Mouse (Mus musculus) heart, adult 9 months (tissue): ENCODE results near the gene Tmem121.
A peak's percentile ranks its signal among the peaks of the same experiment; 100 is the strongest.
"Not testable (repeated sequence)": the region's sequence is repeated elsewhere in the genome, so short reads cannot be mapped to it uniquely, and the experiment has no call there.

Experiments
- DNase-seq, 2 experiments: peaks; one replicate each; pipeline ENCODE4 v3.0.0; 2022; ENCODE audit warnings: low spot score in 2 of 2

Gene Tmem121

DNA sequence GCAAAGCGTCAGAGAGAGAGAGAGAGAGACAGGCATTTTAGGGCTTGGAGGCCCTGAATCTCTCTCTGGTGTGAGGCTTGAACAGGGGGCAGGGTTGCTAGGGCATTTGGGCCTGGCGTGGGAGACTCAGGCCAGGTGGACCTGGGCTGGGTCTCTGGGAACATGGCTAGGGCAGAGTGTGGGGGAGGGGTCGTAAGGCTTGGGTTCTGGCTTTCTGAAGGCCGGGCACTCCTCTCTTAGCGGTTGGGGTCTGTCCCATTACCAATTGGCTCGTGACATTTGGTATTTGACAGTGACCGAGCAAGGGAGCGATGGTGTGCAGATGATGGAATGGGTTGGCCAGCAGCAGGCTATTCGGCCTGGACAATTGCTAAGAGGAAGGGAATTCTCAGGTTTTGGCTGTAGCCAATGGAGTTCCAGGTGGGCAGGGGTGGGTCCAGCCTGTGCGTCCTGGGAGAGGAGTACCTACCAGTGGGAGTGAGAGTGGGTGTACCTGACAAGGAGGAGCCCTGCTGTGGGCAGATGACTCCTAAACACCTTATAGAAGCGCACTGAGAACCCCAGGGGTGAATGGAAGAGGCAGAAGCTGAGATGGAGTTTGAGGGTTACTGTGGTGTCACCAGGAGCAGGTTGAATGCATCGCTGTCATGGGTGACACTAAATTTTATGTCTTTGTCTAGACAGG lies 738 bp downstream of the Tmem121 start:
- no peak for DNase-seq

DNA sequence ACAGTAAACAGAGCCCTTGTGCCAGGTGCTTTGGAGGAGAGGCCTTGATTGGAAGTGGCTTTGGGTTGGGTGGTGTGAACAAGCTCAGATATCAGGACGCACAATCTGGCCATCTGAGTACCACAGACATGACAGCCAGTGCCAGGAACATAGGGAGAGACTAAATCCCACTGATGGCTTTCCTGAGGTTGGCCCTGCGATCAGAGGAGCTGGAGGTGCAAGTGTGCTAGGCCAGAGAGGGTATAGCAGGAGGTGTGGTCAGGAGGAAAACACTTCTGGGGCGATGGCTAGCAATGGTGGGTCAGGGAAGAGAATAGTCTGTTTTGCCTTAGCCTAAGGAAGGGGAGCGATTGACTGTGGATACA lies 1.3 kb downstream of the Tmem121 start:
- DNase-seq = no peak

DNA sequence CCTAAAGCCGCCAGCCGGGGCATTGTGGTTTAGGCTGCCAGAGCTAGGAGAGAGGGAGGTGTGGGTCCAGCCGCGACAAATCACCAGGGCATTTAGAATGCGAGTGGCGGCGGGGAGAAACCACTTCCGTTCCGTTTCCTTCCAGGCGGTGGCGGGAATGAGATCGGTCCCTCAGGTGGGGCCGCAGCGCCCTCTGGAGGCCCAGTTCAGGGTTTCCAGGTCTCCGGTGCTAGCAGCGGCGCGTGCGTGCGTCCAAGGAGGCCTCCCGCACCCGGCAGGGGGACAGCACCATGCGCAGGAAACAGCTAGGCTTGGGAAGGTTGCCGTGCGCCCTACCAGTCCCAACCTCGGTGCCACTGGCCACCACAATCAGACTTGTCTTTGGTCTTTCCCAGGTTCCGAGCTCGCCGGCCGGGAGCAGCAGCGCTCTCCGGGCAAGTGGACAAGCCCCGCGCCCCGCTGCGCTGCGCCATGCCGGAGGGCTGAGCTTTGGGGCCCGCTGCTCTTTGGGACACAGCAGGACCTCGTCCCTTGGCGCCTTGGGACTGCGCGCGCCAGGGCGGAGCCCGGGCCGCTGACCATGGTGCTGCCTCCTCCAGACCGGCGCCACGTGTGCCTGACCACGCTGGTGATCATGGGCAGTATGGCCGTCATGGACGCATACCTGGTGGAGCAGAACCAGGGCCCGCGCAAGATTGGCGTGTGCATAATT lies 2.0 kb downstream of the Tmem121 start:
- peak; percentile 24 to 39 for DNase-seq

GRCm38 (mm10) chr12:113188349-113189055 lies 2.8 kb downstream of the Tmem121 start:
- no peak for DNase-seq

GRCm38 (mm10) chr12:113193423-113193822 lies 7.7 kb downstream of the Tmem121 start:
- DNase-seq = no peak

- not testable (repeated sequence) for DNase-seq
These were observed 13.4 kb downstream of the Tmem121 start for GRCm38 (mm10) chr12:113199132-113199531.

- no peak for DNase-seq
These were observed 15.6 kb downstream of the Tmem121 start for GRCm38 (mm10) chr12:113201301-113201700.

DNA sequence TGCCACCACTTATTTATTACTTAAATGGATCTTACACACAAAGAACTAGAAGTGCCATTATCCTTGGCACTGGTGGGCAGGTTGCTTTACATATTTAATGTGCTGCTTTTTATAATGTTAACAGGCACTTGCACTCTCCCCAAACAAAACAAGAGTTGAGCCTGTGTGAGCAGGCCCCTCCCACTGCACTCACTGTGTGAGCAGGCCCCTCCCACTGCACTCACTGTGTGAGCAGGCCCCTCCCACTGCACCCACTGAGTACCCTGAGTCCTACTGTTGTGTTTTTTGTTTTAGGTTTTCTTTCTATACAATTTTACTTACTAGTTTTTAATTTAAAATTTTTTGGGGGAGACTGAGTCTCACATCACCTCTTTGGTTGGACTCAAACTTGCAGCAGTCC lies 16.3 kb downstream of the Tmem121 start:
- no peak for DNase-seq

- DNase-seq = no peak
These were observed 17.8 kb downstream of the Tmem121 start for GRCm38 (mm10) chr12:113203522-113203921.

GRCm38 (mm10) chr12:113205251-113205942 lies 19.7 kb downstream of the Tmem121 start:
- no peak for DNase-seq

DNA sequence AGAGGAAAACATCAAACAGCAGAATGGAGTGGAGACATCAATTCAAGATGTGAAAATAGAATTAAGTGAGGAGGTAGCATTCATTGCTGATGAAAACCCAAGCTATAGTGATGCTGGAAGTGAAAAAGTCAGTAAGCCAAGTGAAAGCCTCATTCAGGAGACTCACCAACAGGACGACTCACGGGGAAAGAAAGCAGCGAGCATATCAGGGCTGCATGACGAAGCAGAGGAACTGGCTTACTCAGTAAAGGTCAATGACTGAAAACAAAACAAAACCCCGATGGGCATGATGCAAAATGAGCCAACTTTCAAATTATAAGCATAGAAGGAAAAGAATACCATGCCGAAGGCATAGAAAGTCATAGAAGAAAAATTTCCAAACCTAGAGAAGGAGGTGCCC lies 22.0 kb downstream of the Tmem121 start:
- DNase-seq = no peak

DNA sequence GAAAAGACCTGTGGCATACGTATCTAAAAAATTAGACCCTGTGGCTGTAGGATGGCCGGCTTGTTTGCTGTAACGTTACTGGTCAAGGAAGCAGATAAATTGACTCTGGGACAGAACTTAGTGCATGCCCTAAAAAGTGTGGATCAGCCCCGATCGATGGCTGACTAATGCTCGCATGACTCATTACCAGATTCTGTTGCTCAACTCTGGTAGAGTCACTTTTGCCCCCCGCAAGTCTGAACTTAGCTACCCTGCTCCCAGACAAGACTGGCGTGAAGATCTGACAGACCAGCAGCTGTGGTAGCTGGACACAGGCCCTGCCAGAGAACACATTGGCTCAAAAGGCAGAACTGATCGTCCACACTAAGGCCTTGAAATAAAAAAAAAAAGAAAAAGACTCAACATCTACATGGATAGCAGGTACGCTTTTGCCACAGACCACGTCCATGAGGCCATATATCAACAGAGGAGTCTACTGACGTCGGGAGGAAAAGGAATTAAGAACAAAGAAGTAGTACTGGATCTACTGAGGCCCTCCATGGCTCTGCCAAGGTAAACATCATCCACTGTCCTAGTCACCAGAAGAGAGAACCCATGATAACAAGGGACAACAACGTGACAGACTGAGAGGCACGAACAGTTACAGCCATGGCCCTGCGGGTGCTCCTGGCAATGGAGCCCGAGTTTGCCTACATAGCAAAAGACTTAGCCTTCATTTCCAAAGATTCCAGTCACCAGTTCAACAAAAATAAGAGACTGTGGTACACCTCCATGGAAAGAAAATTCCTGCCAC lies 25.1 kb downstream of the Tmem121 start:
- no peak for DNase-seq

DNA sequence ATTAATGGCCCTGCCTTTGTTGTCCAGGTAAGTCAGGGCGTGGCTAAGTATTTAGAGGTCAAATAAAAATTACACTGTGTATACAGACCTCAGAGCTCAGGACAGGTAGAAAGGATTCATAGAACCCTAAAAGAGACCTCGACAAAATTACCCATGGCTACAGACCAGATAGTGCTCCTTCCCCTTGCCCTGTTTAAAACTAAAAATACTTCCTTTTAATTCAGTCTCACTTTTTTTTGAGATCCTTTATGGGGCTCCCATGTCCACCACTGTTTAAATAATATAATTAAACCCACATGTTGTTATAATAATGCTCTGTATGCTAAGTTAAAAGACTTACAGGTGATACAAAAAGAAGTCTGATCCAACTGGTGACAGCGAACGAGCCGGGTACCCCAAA lies 26.0 kb downstream of the Tmem121 start:
- DNase-seq = no peak

- no peak for DNase-seq
These were observed 26.7 kb downstream of the Tmem121 start for GRCm38 (mm10) chr12:113212326-113212924.

GRCm38 (mm10) chr12:113213226-113213625 lies 27.5 kb downstream of the Tmem121 start:
- no peak for DNase-seq

DNA sequence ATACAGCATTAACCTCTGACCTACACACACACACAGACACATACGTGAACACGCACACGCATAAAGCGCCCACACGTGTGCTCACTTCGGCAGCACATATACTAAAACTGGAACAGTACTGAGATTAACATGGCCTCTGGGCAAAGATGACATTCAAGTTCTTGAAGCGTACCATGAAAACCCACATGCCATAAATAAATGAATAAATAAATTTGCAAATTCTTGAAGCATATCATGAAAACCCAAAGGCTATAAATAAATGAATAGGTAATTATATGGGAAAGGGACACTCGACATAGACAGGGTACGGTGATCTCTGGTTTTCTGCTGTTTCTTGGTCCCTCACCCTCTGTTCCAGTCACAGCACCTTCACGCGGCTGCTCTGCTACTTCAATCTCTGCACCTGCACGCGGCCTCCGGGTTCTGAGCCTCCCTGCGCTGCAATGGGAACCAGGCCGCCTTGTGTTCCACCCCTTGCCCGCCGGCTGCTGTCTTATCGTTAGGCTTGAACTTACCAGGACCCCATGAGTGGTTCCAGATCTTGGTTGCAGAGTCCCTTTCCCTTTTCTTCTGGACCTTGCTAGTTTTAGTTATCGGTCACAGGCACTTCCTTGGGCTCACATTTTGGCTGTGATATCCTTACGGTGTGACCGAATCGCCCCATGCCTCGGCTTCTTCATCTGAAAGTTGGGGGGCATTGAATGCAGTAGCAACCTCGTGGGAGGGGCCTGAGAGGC lies 28.5 kb downstream of the Tmem121 start:
- no peak for DNase-seq

DNA sequence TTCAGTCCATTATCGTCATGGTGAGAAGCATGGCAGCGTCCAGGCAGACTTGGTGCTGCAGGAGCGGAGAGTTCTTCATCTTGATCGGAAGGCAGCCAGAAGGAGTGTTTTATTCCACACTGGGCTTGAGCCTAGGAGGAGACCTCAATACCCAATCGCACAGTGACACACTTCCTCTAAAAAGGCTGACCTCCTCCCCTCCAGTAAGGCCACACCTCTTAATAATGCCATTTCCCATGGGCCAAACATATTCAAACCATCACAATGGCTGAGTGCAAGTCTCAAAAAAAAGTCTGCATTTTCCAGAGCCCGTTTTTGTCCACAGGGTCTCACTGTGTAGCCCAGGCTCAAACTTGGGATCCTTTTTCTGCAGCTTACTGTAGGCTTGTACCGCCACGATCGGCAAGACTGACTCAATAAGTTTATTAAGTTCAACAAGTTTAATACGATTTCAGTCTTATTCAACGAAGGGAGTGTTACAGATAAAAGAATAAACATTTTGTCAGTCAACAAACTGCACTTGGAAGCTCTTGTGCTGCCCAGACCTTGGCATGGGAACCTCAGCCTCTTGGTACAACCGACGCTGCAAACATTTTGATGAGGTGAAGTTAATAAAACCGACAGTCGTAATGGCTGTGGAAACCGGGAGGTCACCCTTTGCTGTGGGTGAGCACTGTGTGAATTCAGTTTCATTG lies 29.4 kb downstream of the Tmem121 start:
- DNase-seq = no peak

DNA sequence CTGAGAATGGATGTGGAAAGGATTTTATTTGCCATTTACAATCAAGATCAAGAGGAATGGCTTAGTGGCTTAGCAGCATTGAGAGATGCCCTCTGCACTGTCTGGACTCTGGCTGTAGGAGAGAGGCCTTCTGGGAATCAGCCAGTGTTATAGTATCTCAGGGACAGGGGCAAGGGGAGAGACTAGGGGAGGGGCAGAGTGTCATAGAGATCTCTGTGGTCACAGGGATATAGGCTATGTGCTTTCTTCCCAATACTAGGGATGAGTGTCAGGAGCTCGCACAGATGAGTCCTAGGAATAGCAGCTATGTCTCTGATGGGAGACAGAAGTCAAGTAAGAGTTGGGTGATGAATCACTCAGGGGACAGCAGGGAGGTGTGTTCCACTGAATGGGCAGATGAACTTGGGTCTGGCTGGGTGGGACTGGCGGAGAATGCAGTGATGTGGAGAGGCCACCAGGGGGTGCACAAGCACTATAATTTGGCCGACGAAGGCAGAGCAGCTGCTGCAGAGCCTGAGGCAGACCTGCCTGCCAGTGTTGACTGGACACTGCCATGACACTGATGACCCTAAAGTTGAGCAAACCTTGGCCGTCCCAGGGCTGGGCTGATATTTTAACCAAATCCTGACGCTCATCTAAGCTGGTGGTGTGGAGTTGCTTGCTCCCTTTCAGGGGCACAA lies 30.1 kb downstream of the Tmem121 start:
- DNase-seq = peak; percentile 34 to 38
